Mouse (Mus musculus): ENCODE results near the gene Rps6ka5.

Rps6ka5 gene

GRCm38 (mm10) chr12:100579221-100579620 is 147.6 kb downstream of the Rps6ka5 start:
- peak; percentile 33 to 51 for DNase-seq

GRCm38 (mm10) chr12:100578291-100578690 is 148.5 kb downstream of the Rps6ka5 start:
- peak; percentile 61 to 63 for DNase-seq

GRCm38 (mm10) chr12:100575739-100576138 is 151.0 kb downstream of the Rps6ka5 start:
- DNase-seq: no peak

- no peak for DNase-seq
Observed at GRCm38 (mm10) chr12:100570522-100571072, 156.2 kb downstream of the Rps6ka5 start.

- no peak for DNase-seq
Observed at GRCm38 (mm10) chr12:100568831-100569230, 158.0 kb downstream of the Rps6ka5 start.

GRCm38 (mm10) chr12:100568105-100568504 is 158.7 kb downstream of the Rps6ka5 start:
- DNase-seq: no peak

- no peak for DNase-seq
Observed at GRCm38 (mm10) chr12:100567627-100568026, 159.2 kb downstream of the Rps6ka5 start.

GRCm38 (mm10) chr12:100553675-100554074 is 173.1 kb downstream of the Rps6ka5 start:
- no peak for DNase-seq

- DNase-seq: no peak
Observed at GRCm38 (mm10) chr12:100551972-100552371, 174.8 kb downstream of the Rps6ka5 start.

- DNase-seq: no peak
Observed at GRCm38 (mm10) chr12:100544194-100544567, 182.6 kb downstream of the Rps6ka5 start.

GRCm38 (mm10) chr12:100543437-100544193 is 183.2 kb downstream of the Rps6ka5 start:
- DNase-seq: no peak

- DNase-seq: no peak
Observed at GRCm38 (mm10) chr12:100542494-100542893, 184.3 kb downstream of the Rps6ka5 start.

GRCm38 (mm10) chr12:100542076-100542475 is 184.7 kb downstream of the Rps6ka5 start:
- no peak for DNase-seq

GRCm38 (mm10) chr12:100539158-100539714 is 187.5 kb downstream of the Rps6ka5 start:
- DNase-seq: no peak

- no peak for DNase-seq
Observed at GRCm38 (mm10) chr12:100538445-100539157, 188.2 kb downstream of the Rps6ka5 start.

- DNase-seq: no peak
Observed at GRCm38 (mm10) chr12:100537091-100537490, 189.7 kb downstream of the Rps6ka5 start.

- DNase-seq: no peak
Observed at GRCm38 (mm10) chr12:100535028-100535427, 191.8 kb downstream of the Rps6ka5 start.

GRCm38 (mm10) chr12:100534028-100534427 is 192.8 kb downstream of the Rps6ka5 start:
- no peak for DNase-seq

GRCm38 (mm10) chr12:100533209-100533608 is 193.6 kb downstream of the Rps6ka5 start:
- DNase-seq: no peak

- DNase-seq: no peak
Observed at GRCm38 (mm10) chr12:100531740-100532139, 195.0 kb downstream of the Rps6ka5 start.

GRCm38 (mm10) chr12:100530871-100531270 is 195.9 kb downstream of the Rps6ka5 start:
- DNase-seq: no peak

- DNase-seq: no peak
Observed at GRCm38 (mm10) chr12:100529651-100530050, 197.1 kb downstream of the Rps6ka5 start.

GRCm38 (mm10) chr12:100529172-100529571 is 197.6 kb downstream of the Rps6ka5 start:
- no peak for DNase-seq

GRCm38 (mm10) chr12:100528246-100528645 is 198.5 kb downstream of the Rps6ka5 start:
- no peak for DNase-seq
